Mouse (Mus musculus) embryonic facial prominence, embryonic 12.5 days (tissue): ENCODE data around the gene Birc3. TPM values are rescaled to one million over a fixed set of nuclear protein-coding genes. Genes with fewer than 3 reads are reported as not detected.
"Not testable (repeated sequence)": the region's sequence is repeated elsewhere in the genome, so short reads cannot be mapped to it uniquely, and the experiment has no call there.

ENCODE experiments used
- ATAC-seq: fragments of 200-750 bp; cut with Nextera tagmentation; 2 replicates; pipeline ENCODE4 v1.8.0; 2017; ENCODE audit not compliant: insufficient number of reproducible peaks, insufficient read depth, low FRiP score, low TSS enrichment
- H3K27ac ChIP-seq: fragments of 300-500 bp; sonication (generic); 2 replicates; pipeline ENCODE4 v1.5.1; 2016; ENCODE audit warnings: mild to moderate bottlenecking
- H3K27me3 ChIP-seq: fragments of 300-500 bp; sonication (generic); 2 replicates; pipeline ENCODE4 v1.6.1; 2016; ENCODE audit warnings: mild to moderate bottlenecking, moderate library complexity
- H3K36me3 ChIP-seq: fragments of 300-500 bp; sonication (generic); 2 replicates; pipeline ENCODE4 v1.6.1; 2016; ENCODE audit warnings: mild to moderate bottlenecking
- H3K4me1 ChIP-seq: fragments of 300-500 bp; sonication (generic); 2 replicates; pipeline ENCODE4 v1.6.1; 2016
- H3K4me2 ChIP-seq: fragments of 300-500 bp; sonication (generic); replicated peaks from 2 replicates; pipeline ENCODE4 v1.6.1; 2016; ENCODE audit warnings: mild to moderate bottlenecking, moderate library complexity
- H3K4me3 ChIP-seq: fragments of 300-500 bp; sonication (generic); 2 replicates; pipeline ENCODE4 v1.5.1; 2016; ENCODE audit warnings: mild to moderate bottlenecking
- H3K9ac ChIP-seq: fragments of 300-500 bp; sonication (generic); 2 replicates; pipeline ENCODE4 v1.6.1; 2016; ENCODE audit warnings: mild to moderate bottlenecking, moderate library complexity
- H3K9me3 ChIP-seq: fragments of 300-500 bp; sonication (generic); 2 replicates; pipeline ENCODE4 v1.6.1; 2016; ENCODE audit warnings: mild to moderate bottlenecking, moderate library complexity
- WGBS: fragments of 180-500 bp; shearing (Covaris S2); methylation state at CpG from one replicate; pipeline ENCODE4 v1.1.7; 2016; 5-methylcytosine and 5-hydroxymethylcytosine counted together
- polyA plus RNA-seq: library from polyadenylated mRNA; unstranded; fragments of >200 nt; fragmentation: Nextera tagmentation; extraction: Ambion mirVana; gene quantifications from 2 replicates; pipeline ENCODE4 v1.2.1, GENCODE M21; 2016

Birc3 gene
- 8.7 and 8.8 TPM in 2 replicates for polyA plus RNA-seq

GRCm38 (mm10) chr9:7872775-7873439 lies at the start of gene Birc3:
Gene Birc3 (minus strand): TSS chr9:7873186.
- Histone ChIP-seq H3K36me3 (no peaks in the 10 kb centered on the region), H3K9me3 (no peaks in the 10 kb centered on the region), H3K27ac (peak within 1 kb of the TSS; percentile 73), H3K9ac (peak within 1 kb of the TSS; percentile 68), H3K4me3 (peak within 1 kb of the TSS; percentile 55), H3K4me1 (peaks cover 9% of the 10 kb centered on the region; the same call in 1 of the 2 replicates), H3K4me2 (peak within 1 kb of the TSS; percentile 88), H3K27me3 (no peaks in the 10 kb centered on the region)
- peak; percentile 84; the same call in 1 of the 2 replicates for ATAC-seq
- 3% methylated on average over 26 of the region's 26 CpGs for WGBS

GRCm38 (mm10) chr9:7914925-7915324 lies 41.9 kb upstream of the Birc3 start:
- peak overlapping the region; percentile 41 for H3K4me2 ChIP-seq
- no peak overlapping the region for H3K9ac ChIP-seq
- H3K4me1 ChIP-seq, result no peaks in the 10 kb centered on the region; the same call in 1 of the 2 replicates
- no peak for ATAC-seq
- H3K9me3 ChIP-seq, result no peaks in the 10 kb centered on the region
- no peaks in the 10 kb centered on the region for H3K27me3 ChIP-seq
- no peak overlapping the region for H3K4me3 ChIP-seq
- no peaks in the 10 kb centered on the region for H3K36me3 ChIP-seq
- WGBS, result 52% methylated on average over 8 of the region's 8 CpGs
- H3K27ac ChIP-seq, result no peak overlapping the region

GRCm38 (mm10) chr9:7914487-7914886 lies 41.5 kb upstream of the Birc3 start:
- WGBS, result 2% methylated on average over 11 of the region's 11 CpGs
- peak; percentile 88 for ATAC-seq
- Histone ChIP-seq H3K9ac (no peak overlapping the region), H3K4me2 (peak overlapping the region; percentile 41), H3K36me3 (no peaks in the 10 kb centered on the region), H3K27ac (no peak overlapping the region), H3K4me3 (no peak overlapping the region), H3K9me3 (no peaks in the 10 kb centered on the region), H3K4me1 (no peaks in the 10 kb centered on the region; the same call in 1 of the 2 replicates), H3K27me3 (no peaks in the 10 kb centered on the region)

- Histone ChIP-seq H3K9me3 (no peaks in the 10 kb centered on the region), H3K4me3 (no peak overlapping the region), H3K4me1 (no peaks in the 10 kb centered on the region; the same call in 1 of the 2 replicates), H3K9ac (no peak overlapping the region), H3K27me3 (no peaks in the 10 kb centered on the region), H3K4me2 (peak overlapping the region; percentile 41), H3K27ac (no peak overlapping the region), H3K36me3 (no peaks in the 10 kb centered on the region)
- no peak for ATAC-seq
- 46% methylated on average over 19 of the region's 19 CpGs for WGBS
Measured at GRCm38 (mm10) chr9:7913953-7914352, 41.0 kb upstream of the Birc3 start.

- H3K36me3 ChIP-seq, result no peaks in the 10 kb centered on the region
- ATAC-seq, result no peak
- 77% methylated on average over 2 of the region's 2 CpGs for WGBS
Measured at GRCm38 (mm10) chr9:7907351-7907985, 34.5 kb upstream of the Birc3 start.

GRCm38 (mm10) chr9:7906564-7906963 lies 33.6 kb upstream of the Birc3 start:
- H3K9me3 ChIP-seq, result no peaks in the 10 kb centered on the region
- peaks cover 17% of the 10 kb centered on the region; the same call in 1 of the 2 replicates for H3K4me1 ChIP-seq
- H3K36me3 ChIP-seq, result no peaks in the 10 kb centered on the region
- ATAC-seq, result no peak
- no peak overlapping the region for H3K4me2 ChIP-seq
- H3K27ac ChIP-seq, result no peak overlapping the region
- H3K4me3 ChIP-seq, result no peak overlapping the region
- H3K27me3 ChIP-seq, result no peaks in the 10 kb centered on the region
- 84% methylated on average over 1 of the region's 1 CpGs for WGBS
- H3K9ac ChIP-seq, result no peak overlapping the region

More at GRCm38 (mm10) chr9:7907351-7907985, 34.5 kb upstream of the Birc3 start:
- Histone ChIP-seq H3K4me3 (no peak overlapping the region), H3K4me2 (no peak overlapping the region), H3K27me3 (no peaks in the 10 kb centered on the region), H3K4me1 (peaks cover 11% of the 10 kb centered on the region; the same call in 1 of the 2 replicates), H3K9ac (no peak overlapping the region), H3K27ac (no peak overlapping the region), H3K9me3 (no peaks in the 10 kb centered on the region)

- peak; percentile 54; the same call in 1 of the 2 replicates for ATAC-seq
- Histone ChIP-seq H3K9me3 (no peaks in the 10 kb centered on the region), H3K27ac (peak overlapping the region; percentile 41; the same call in 1 of the 2 replicates), H3K4me1 (peaks cover 17% of the 10 kb centered on the region; the same call in 1 of the 2 replicates), H3K9ac (no peak overlapping the region), H3K4me2 (no peak overlapping the region), H3K4me3 (no peak overlapping the region), H3K27me3 (no peaks in the 10 kb centered on the region), H3K36me3 (no peaks in the 10 kb centered on the region)
- WGBS, result 44% methylated on average over 5 of the region's 5 CpGs
Measured at GRCm38 (mm10) chr9:7903825-7904224, 30.8 kb upstream of the Birc3 start.

GRCm38 (mm10) chr9:7903262-7903661 lies 30.3 kb upstream of the Birc3 start:
- Histone ChIP-seq H3K36me3 (no peaks in the 10 kb centered on the region), H3K27me3 (no peaks in the 10 kb centered on the region), H3K4me2 (no peak overlapping the region), H3K4me1 (peaks cover 17% of the 10 kb centered on the region; the same call in 1 of the 2 replicates), H3K9me3 (no peaks in the 10 kb centered on the region), H3K27ac (no peak overlapping the region), H3K4me3 (no peak overlapping the region), H3K9ac (no peak overlapping the region)
- WGBS, result 53% methylated on average over 2 of the region's 2 CpGs
- no peak for ATAC-seq

GRCm38 (mm10) chr9:7902311-7902710 lies 29.3 kb upstream of the Birc3 start:
- Histone ChIP-seq H3K27ac (no peak overlapping the region), H3K27me3 (no peaks in the 10 kb centered on the region), H3K4me3 (no peak overlapping the region), H3K9me3 (no peaks in the 10 kb centered on the region), H3K4me1 (peaks cover 17% of the 10 kb centered on the region; the same call in 1 of the 2 replicates), H3K4me2 (no peak overlapping the region), H3K9ac (no peak overlapping the region), H3K36me3 (no peaks in the 10 kb centered on the region)
- ATAC-seq, result no peak
- 12% methylated on average over 7 of the region's 7 CpGs for WGBS

- Histone ChIP-seq H3K4me3 (no peak overlapping the region), H3K27ac (no peak overlapping the region), H3K9me3 (no peaks in the 10 kb centered on the region), H3K4me2 (no peak overlapping the region), H3K9ac (no peak overlapping the region), H3K36me3 (no peaks in the 10 kb centered on the region), H3K27me3 (no peaks in the 10 kb centered on the region), H3K4me1 (peaks cover 17% of the 10 kb centered on the region; the same call in 1 of the 2 replicates)
- whole genome bisulfite sequencing, result 90% methylated on average over 8 of the region's 8 CpGs
- no peak for ATAC-seq
Measured at GRCm38 (mm10) chr9:7900965-7901364, 28.0 kb upstream of the Birc3 start.

- WGBS, result 2% methylated on average over 3 of the region's 3 CpGs
- ATAC-seq, result peak; percentile 67; the same call in 1 of the 2 replicates
- Histone ChIP-seq H3K27me3 (no peaks in the 10 kb centered on the region), H3K4me2 (no peak overlapping the region), H3K36me3 (no peaks in the 10 kb centered on the region), H3K9ac (no peak overlapping the region), H3K4me3 (no peak overlapping the region), H3K9me3 (no peaks in the 10 kb centered on the region), H3K27ac (no peak overlapping the region), H3K4me1 (peaks cover 6% of the 10 kb centered on the region; the same call in 1 of the 2 replicates)
Measured at GRCm38 (mm10) chr9:7897502-7897901, 24.5 kb upstream of the Birc3 start.

- not testable (repeated sequence) for ATAC-seq, H3K36me3 ChIP-seq, H3K4me3 ChIP-seq, H3K9ac ChIP-seq, H3K27ac ChIP-seq, H3K27me3 ChIP-seq, H3K4me2 ChIP-seq, H3K4me1 ChIP-seq, H3K9me3 ChIP-seq
- WGBS, result 80% methylated on average over 1 of the region's 1 CpGs
Measured at GRCm38 (mm10) chr9:7891796-7892195, 18.8 kb upstream of the Birc3 start.
